Mouse (Mus musculus): Measurements from ENCODE around the gene Fnbp4.
A peak's percentile ranks its signal among the peaks of the same experiment; 100 is the strongest.

The Fnbp4 gene

GRCm38 (mm10) chr2:90745053-90745678 lies at the start of gene Fnbp4:
Fnbp4 (plus strand) TSS chr2:90745370.
- DNase-seq (ENCODE audit: low read depth, low spot score) = peak; percentile 100

- peak; percentile 17 for DNase-seq (ENCODE audit: low read depth, low spot score)
These were observed 44.2 kb upstream of the Fnbp4 start for GRCm38 (mm10) chr2:90700943-90701342.

DNA sequence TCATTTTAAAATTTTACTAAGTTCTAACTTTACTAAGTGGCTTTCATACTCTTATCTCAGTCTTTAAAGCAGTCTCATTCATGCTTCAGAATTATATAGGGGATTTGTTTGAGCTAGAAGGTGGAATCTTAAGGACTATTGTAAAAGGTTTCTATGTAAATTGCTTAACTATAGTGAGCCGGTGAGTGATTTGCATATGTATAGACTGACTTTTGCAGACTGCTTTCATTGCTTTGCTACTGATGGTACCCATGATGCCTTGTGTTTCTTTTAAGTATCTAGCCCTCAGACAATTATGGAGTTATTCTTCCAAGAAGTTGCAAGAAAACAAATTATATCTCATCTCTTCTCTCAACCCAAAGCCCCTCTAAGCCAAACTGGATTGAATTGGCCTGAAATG lies 36.6 kb upstream of the Fnbp4 start:
- no peak for DNase-seq (ENCODE audit: low read depth, low spot score)

DNA sequence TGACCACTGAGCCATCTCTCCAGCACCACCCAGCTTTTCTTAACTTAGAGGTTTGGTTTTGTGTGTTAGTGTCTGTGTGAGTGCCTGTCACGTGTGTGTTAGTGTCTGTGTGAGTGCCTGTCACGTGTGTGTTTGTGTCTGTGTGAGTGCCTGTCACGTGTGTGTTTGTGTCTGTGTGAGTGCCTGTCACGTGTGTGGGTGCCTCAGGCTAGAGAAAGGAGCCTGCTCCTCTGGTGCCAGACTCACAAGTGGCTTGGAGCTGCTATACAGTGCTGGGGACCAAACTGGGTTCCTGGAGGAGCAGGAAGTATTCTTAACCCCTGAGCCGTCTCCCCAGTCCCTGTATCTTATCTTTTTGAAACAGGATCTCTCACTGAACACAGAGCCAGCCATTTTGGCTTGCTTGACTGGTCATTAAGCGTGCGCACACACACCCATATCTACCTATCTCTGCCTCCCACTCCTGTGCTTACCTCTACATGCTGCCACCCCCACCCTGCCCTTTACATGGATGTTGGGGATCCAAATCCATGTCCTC lies 29.5 kb upstream of the Fnbp4 start:
- DNase-seq (ENCODE audit: low read depth, low spot score) = no peak

DNA sequence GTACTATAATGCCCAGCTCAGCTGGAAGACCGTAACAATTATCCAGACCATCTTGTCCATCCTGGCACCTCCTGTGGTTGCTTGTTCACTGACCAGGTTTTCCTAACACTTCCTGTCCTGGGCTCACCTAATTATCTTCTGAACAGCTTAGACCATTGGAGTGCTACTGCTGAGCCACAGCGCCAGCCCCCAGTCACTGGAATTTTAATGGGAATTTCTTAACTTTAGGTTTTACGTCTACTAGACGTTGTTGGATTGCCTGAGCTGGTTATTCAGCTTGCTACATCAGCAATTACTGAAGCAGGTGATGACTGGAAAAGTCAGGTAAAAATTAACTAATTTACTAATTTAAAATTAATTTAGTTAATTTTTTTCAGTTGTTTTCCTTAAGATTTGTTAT lies 27.8 kb upstream of the Fnbp4 start:
- DNase-seq (ENCODE audit: low read depth, low spot score) = no peak

GRCm38 (mm10) chr2:90717948-90718347 lies 27.2 kb upstream of the Fnbp4 start:
- no peak for DNase-seq (ENCODE audit: low read depth, low spot score)

DNA sequence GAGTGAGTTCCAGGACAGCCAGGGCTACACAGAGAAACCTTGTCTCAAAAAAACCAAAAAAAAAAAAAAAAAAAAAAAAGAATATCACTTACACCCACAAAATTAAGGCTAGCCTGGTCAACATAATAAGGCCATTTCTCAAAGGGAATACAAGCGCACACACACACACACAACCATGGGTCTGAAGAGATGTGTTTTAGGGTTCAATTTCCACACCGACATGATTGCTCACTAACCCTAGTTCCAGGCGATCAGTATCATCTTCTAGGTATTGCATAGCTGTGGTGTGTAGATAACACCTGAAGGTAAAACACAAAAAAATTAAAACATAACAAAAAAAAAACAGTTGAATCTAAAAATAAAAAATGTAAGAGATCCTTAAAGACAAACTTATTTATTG lies 18.4 kb upstream of the Fnbp4 start:
- DNase-seq (ENCODE audit: low read depth, low spot score) = no peak

- no peak for DNase-seq (ENCODE audit: low read depth, low spot score)
These were observed 9.8 kb upstream of the Fnbp4 start for GRCm38 (mm10) chr2:90735326-90735725.

DNA sequence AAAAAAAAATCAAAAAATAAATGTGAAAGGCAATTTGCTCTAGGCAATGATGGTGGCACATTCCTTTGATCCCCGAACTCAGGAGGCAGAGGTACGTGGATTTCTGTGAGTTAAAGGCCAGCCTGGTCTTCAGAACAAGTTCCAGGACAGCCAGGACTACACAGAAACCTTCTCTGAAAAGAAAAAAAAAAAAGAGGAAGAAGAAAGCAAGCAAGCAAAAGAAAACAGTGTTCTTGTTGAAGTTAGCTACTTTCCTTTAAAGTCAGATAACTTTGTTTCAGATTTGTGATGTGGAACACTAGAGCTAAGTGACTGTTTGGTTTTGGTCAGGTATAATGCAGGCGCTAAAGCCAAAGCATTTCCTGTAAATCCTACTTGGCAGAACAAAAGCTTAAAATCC lies 6.4 kb upstream of the Fnbp4 start:
- no peak for DNase-seq (ENCODE audit: low read depth, low spot score)

DNA sequence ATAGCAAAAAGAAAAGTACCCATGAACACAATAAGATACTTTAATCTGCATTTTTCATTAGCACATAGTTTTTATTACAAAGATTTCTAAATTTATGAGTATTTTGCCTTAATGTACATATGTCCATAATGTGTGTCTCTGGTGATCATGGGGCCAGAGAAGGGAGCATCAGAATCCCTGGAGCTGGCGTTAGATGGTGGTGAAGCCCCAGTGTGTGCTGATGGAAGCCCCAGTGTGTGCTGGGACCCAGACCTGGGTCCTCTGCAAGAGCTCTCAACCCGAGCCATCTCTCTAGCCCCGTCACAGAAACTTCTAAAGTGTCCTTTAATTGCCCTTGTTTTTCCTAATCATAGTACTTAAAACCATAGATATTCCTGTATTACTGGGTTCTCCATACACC lies 5.8 kb upstream of the Fnbp4 start:
- no peak for DNase-seq (ENCODE audit: low read depth, low spot score)

DNA sequence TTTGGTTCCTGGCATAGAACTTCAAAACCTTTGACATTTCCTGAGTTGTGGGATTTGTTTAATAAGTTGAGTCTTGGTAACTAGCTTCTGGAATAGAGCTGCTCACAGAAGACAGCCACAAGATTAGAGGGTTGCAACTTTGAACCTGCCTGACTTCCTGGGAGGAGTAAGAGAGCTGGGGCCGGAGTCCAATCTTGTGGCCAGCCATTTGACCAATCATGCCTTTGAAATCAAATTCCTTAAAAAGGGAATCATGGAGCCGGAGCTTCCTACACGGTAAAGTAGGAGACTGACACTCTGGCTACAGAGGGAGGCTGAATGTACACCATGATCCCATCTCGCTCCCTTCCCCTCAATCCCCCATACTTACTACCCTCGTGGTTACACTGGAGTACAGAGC lies 5.2 kb upstream of the Fnbp4 start:
- no peak for DNase-seq (ENCODE audit: low read depth, low spot score)

DNA sequence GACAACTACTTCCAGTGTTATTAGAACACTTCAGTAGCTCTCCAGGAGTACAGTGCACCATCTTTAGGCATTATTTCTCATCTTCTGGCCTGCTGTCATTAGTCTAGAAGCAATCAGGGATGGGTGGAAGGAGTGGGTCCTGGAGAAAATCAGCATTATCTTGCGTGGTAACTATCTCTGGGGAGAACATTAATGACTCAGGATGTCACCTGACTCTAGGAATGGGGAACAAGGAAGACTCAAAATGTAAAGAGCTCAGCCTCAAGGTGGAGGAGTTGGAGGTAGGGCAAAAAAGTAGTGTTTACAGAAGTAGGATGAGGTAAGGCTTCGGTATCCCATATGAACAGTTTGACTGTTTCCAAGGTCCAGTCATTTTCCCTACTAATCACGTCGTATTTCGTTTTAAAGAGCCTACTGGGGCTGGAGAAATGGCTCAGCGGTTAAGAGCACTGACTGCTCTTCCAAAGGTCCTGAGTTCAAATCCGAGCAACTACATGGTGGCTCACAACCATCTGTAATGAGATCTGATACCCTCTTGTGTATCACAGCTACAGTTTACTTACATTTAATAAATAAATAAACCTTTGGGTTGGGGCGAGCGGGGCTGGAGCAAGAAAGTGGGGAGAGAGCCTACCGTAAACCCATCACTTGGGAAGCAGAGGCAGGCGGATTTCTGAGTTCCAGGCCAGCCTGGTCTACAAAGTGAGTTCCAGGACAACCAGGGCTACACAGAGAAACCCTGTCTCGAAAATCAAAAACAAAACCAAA lies 701 bp upstream of the Fnbp4 start:
- peak; percentile 61 for DNase-seq (ENCODE audit: low read depth, low spot score)

GRCm38 (mm10) chr2:90745740-90746537 lies 769 bp downstream of the Fnbp4 start:
- DNase-seq (ENCODE audit: low read depth, low spot score) = peak; percentile 54

DNA sequence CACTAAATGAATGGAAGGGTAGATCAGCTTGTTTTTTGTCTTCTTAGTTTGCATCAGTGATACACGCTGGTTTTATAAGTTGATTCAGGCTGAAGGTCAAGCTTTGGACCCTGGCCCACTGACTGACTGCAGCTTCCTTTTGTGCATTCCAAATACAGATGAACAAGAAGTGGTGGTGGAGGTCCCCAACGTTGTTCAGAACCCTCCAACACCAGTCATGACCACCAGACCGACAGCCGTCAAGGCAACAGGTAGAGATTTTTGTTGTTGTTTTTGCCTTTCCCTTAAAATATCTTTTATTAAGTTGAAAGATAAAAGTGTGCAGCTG lies 1.3 kb downstream of the Fnbp4 start:
- peak; percentile 43 for DNase-seq (ENCODE audit: low read depth, low spot score)

DNA sequence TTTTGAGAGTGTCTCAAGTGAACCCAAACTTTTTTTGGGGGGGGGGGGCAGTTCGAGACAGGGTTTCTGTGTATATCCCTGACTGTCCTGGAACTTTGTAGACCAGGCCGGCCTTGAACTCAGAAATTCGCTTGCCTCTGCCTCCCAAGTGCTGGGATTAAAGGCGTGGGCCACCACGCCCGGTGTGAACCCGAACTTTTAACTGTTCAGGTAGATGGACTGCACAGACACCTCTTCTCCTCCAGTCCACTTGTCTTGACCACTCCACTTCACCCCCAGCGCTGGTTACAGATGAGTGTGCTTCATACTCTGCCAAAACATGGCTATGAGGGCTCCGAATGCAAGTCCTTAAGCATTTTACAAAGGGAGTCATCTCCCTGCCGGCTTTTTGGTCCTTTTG lies 2.0 kb downstream of the Fnbp4 start:
- no peak for DNase-seq (ENCODE audit: low read depth, low spot score)

DNA sequence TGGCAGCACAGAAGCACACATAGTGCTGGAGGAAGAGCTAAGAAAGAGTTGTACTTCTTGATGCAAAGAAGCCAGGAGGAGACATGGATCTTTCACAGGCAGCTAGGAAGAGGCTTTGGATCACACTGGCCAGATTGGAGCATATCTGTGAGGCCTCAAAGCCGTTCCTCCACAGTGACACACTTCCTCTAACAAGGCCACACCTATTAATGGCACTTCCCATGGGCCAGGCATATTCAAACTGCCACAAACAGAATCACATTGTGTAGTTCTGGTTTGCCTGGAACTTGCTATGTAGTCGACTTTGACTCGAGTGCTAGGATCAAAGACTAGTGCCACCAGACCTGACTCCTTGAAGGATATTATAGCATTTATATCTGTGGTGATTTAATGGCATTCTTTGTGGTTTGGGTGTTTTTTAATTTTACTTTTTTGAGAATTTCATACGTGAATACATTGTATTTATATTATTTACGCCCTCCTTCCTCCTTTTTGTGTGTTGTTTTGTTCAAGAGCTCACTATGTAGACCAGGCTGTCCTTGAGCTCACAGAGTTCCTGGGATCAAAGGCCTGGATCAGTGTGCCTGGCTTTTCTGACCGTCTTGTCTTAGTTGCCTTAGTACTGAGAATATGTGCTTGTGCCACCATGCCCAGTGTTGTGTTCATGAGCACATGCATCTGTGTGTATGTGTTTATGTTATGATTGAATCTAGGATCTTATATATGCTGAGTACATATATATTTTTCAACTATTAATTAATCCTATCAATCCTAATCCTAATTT lies 4.7 kb downstream of the Fnbp4 start:
- DNase-seq (ENCODE audit: low read depth, low spot score) = no peak

- no peak for DNase-seq (ENCODE audit: low read depth, low spot score)
These were observed 8.4 kb downstream of the Fnbp4 start for GRCm38 (mm10) chr2:90753565-90753964.

DNA sequence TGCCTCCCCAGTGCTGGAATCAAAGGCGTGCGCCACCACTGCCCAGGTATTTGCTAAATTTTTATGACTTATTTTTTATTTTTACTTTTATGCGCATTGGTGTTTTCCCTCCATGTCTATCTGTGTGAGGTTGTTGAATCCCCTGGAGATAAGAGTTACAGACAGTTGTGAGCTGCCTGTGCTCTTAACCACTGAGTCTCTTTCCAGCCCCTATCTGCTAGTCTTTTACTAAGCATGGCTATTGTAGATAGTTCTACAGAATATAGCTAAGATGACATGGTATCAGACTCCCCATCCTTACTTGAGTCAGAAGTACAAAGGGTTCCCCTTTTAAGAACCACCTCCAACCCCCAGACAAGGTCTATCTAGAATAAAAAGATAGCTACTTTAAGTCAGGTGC lies 9.0 kb downstream of the Fnbp4 start:
- no peak for DNase-seq (ENCODE audit: low read depth, low spot score)

DNA sequence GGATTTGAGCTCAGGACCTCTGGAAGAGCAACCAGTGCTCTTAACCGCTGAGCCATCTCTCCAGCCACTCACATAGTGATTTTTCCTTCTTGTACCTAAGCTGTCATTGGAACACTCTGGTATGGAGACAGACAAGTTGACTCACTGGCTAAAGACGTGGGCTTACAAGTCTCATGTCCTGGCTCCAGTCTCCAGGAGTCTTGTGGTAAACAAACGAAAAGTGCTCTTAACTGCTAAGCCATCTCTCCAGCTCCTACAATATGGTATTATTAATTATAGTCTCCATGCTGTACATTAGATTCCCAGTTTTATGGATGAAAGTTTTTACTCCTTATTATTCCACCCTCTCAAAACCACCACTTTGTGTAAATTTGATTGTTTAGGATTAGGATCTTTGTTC lies 20.0 kb downstream of the Fnbp4 start:
- no peak for DNase-seq (ENCODE audit: low read depth, low spot score)

DNA sequence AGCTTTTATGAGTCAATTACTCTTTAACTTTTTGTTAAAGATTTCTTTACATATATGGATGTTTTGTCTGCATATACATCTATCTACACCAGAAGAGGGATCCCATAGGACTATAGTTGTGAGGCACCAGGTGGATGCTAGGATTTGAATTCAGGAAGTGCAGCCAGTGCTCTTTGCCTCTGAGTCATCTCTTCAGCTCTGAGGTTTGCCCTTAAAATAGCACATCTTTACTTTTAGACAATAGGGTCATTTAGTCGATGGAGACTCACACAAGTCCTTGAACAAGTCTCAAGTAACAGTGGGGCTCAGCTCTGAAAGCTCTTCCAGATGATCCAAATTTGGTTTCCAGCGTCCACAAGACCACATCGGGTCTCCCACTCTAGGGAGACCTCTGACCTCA lies 36.2 kb downstream of the Fnbp4 start:
- peak; percentile 72 for DNase-seq (ENCODE audit: low read depth, low spot score)

- DNase-seq (ENCODE audit: low read depth, low spot score) = peak; percentile 20
These were observed 36.8 kb downstream of the Fnbp4 start for GRCm38 (mm10) chr2:90781938-90782337.

GRCm38 (mm10) chr2:90782458-90782857 lies 37.3 kb downstream of the Fnbp4 start, which contains the start of gene Agbl2:
Agbl2 (plus strand) TSS chr2:90782727.
- no peak for DNase-seq (ENCODE audit: low read depth, low spot score)

Data from 3T3-L1 (cell line).